Mouse (Mus musculus) stomach, postnatal 0 days (tissue): Measurements from ENCODE around the gene Reg3b. TPM values are rescaled to one million over a fixed set of nuclear protein-coding genes. Genes with fewer than 3 reads are reported as not detected.

Experiments
- ATAC-seq: fragments of 200-750 bp; cut with Nextera tagmentation; 2 replicates; pipeline ENCODE4 v1.8.0; 2017; ENCODE audit not compliant: low FRiP score, low TSS enrichment
- DNase-seq: peaks from one replicate; pipeline ENCODE4 v3.0.0-alpha.2; 2016; ENCODE audit warnings: low spot score
- H3K27ac ChIP-seq: fragments of 300-500 bp; sonication (generic); replicated peaks from 2 replicates; pipeline ENCODE4 v1.5.1; 2014; ENCODE audit warnings: mild to moderate bottlenecking, control low read depth
- H3K27me3 ChIP-seq: fragments of 300-500 bp; sonication (generic); 2 replicates; pipeline ENCODE4 v1.6.1; 2014; ENCODE audit warnings: low read length; ENCODE audit not compliant: control insufficient read depth, insufficient read depth
- H3K36me3 ChIP-seq: fragments of 300-500 bp; sonication (generic); 2 replicates; pipeline ENCODE4 v1.6.1; 2014; ENCODE audit warnings: low read length, mixed read lengths; ENCODE audit not compliant: control insufficient read depth, insufficient read depth
- H3K4me1 ChIP-seq: fragments of 300-500 bp; sonication (generic); replicated peaks from 2 replicates; pipeline ENCODE4 v1.6.1; 2014; ENCODE audit warnings: antibody characterized with exemption; ENCODE audit not compliant: control insufficient read depth, insufficient read depth
- H3K4me2 ChIP-seq: fragments of 300-500 bp; sonication (generic); replicated peaks from 2 replicates; pipeline ENCODE4 v1.6.1; 2014; ENCODE audit warnings: low read depth, mild to moderate bottlenecking, control low read depth, moderate library complexity
- H3K4me3 ChIP-seq: fragments of 300-500 bp; sonication (generic); 2 replicates; pipeline ENCODE4 v1.5.1; 2014; ENCODE audit warnings: low read depth, low read length, control low read depth
- H3K9ac ChIP-seq: fragments of 300-500 bp; sonication (generic); 2 replicates; pipeline ENCODE4 v1.6.1; 2014; ENCODE audit warnings: mild to moderate bottlenecking, low read length, control low read depth, mixed read lengths
- H3K9me3 ChIP-seq: fragments of 300-500 bp; sonication (generic); 2 replicates; pipeline ENCODE4 v1.6.1; 2016; ENCODE audit warnings: low read length; ENCODE audit not compliant: control insufficient read depth
- CTCF ChIP-seq: IDR thresholded peaks from 2 replicates; pipeline ENCODE4 v1.5.1; 2016; ENCODE audit warnings: antibody characterized with exemption, low read depth, mild to moderate bottlenecking, moderate library complexity
- EP300 ChIP-seq: optimal IDR thresholded peaks from 2 replicates; pipeline ENCODE3; 2016; ENCODE audit warnings: antibody characterized with exemption
- WGBS: fragments of 180-500 bp; shearing (Covaris S2); extraction: QIAGEN DNeasy Blood & Tissue Kit; methylation state at CpG from one replicate; pipeline ENCODE4 v1.1.7; 2014; 5-methylcytosine and 5-hydroxymethylcytosine counted together
- polyA plus RNA-seq: library from polyadenylated mRNA; unstranded; fragments of >200 nt; fragmentation: Nextera tagmentation; extraction: Ambion mirVana; gene quantifications from 2 replicates; pipeline ENCODE4 v1.2.1, GENCODE M21; 2015

Reg3b gene
- polyA plus RNA-seq, result not detected in 2 replicates

GRCm38 (mm10) chr6:78370357-78370756 lies at the start of gene Reg3b:
Gene Reg3b (plus strand): TSS chr6:78370657.
- DNase-seq, result no peak
- Histone ChIP-seq H3K36me3 (no peaks in the 10 kb centered on the region), H3K27me3 (no peaks in the 10 kb centered on the region), H3K4me2 (no peak within 1 kb of the TSS), H3K27ac (no peak within 1 kb of the TSS), H3K4me1 (no peaks in the 10 kb centered on the region), H3K9me3 (no peaks in the 10 kb centered on the region), H3K9ac (no peak within 1 kb of the TSS), H3K4me3 (no peak within 1 kb of the TSS)
- 59% methylated on average over 2 of the region's 2 CpGs for WGBS
- no peak for ATAC-seq
- no peak for TF ChIP-seq CTCF
- no peak for TF ChIP-seq EP300

GRCm38 (mm10) chr6:78327798-78328197 lies 42.7 kb upstream of the Reg3b start:
- H3K4me3 ChIP-seq, result no peak overlapping the region

GRCm38 (mm10) chr6:78329166-78329565 lies 41.3 kb upstream of the Reg3b start:
- Histone ChIP-seq H3K9ac (no peak overlapping the region), H3K4me3 (no peak overlapping the region), H3K27me3 (no peaks in the 10 kb centered on the region), H3K27ac (no peak overlapping the region), H3K4me1 (no peaks in the 10 kb centered on the region), H3K9me3 (no peaks in the 10 kb centered on the region), H3K4me2 (no peak overlapping the region), H3K36me3 (no peaks in the 10 kb centered on the region)
- WGBS, result 56% methylated on average over 2 of the region's 2 CpGs
- TF ChIP-seq CTCF, result no peak
- TF ChIP-seq EP300, result no peak
- DNase-seq (no peak), ATAC-seq (no peak)

More at GRCm38 (mm10) chr6:78327798-78328197, 42.7 kb upstream of the Reg3b start:
- no peaks in the 10 kb centered on the region for H3K36me3 ChIP-seq
- no peak for DNase-seq
- no peak overlapping the region for H3K4me2 ChIP-seq
- H3K9ac ChIP-seq, result no peak overlapping the region
- no peak for TF ChIP-seq EP300
- TF ChIP-seq CTCF, result peak; percentile 8; the same call in 1 of the 2 replicates
- no peaks in the 10 kb centered on the region for H3K27me3 ChIP-seq
- H3K4me1 ChIP-seq, result no peaks in the 10 kb centered on the region
- H3K9me3 ChIP-seq, result no peaks in the 10 kb centered on the region
- no peak for ATAC-seq
- H3K27ac ChIP-seq, result no peak overlapping the region

GRCm38 (mm10) chr6:78331919-78332569 lies 38.4 kb upstream of the Reg3b start:
- 23% methylated on average over 7 of the region's 7 CpGs for whole genome bisulfite sequencing
- Histone ChIP-seq H3K4me3 (no peak overlapping the region), H3K9me3 (no peaks in the 10 kb centered on the region), H3K4me2 (no peak overlapping the region), H3K27me3 (no peaks in the 10 kb centered on the region), H3K9ac (no peak overlapping the region), H3K27ac (no peak overlapping the region), H3K36me3 (no peaks in the 10 kb centered on the region), H3K4me1 (no peaks in the 10 kb centered on the region)
- DNase-seq (peak; percentile 14), ATAC-seq (no peak)
- peak; percentile 72 for TF ChIP-seq CTCF
- no peak for TF ChIP-seq EP300

- ATAC-seq, result no peak
Measured at GRCm38 (mm10) chr6:78340296-78340695, 30.2 kb upstream of the Reg3b start.

GRCm38 (mm10) chr6:78341689-78342088 lies 28.8 kb upstream of the Reg3b start:
- WGBS, result 62% methylated on average over 2 of the region's 2 CpGs
- no peak overlapping the region for H3K4me2 ChIP-seq
- ATAC-seq (no peak), DNase-seq (no peak)
- no peak overlapping the region for H3K4me3 ChIP-seq
- H3K27ac ChIP-seq, result no peak overlapping the region
- H3K36me3 ChIP-seq, result no peaks in the 10 kb centered on the region
- H3K9me3 ChIP-seq, result no peaks in the 10 kb centered on the region
- H3K9ac ChIP-seq, result no peak overlapping the region
- TF ChIP-seq EP300 (no peak), CTCF (no peak)
- H3K27me3 ChIP-seq, result no peaks in the 10 kb centered on the region
- no peaks in the 10 kb centered on the region for H3K4me1 ChIP-seq

More at GRCm38 (mm10) chr6:78340296-78340695, 30.2 kb upstream of the Reg3b start:
- no peak overlapping the region for H3K9ac ChIP-seq
- H3K4me1 ChIP-seq, result no peaks in the 10 kb centered on the region
- no peak overlapping the region for H3K27ac ChIP-seq
- no peaks in the 10 kb centered on the region for H3K9me3 ChIP-seq
- H3K36me3 ChIP-seq, result no peaks in the 10 kb centered on the region
- DNase-seq, result no peak
- no peaks in the 10 kb centered on the region for H3K27me3 ChIP-seq
- no peak overlapping the region for H3K4me2 ChIP-seq
- TF ChIP-seq CTCF, result no peak
- TF ChIP-seq EP300, result no peak
- H3K4me3 ChIP-seq, result no peak overlapping the region
